Mouse (Mus musculus) mouse embryonic stem cell (cell line): ENCODE measurements around the gene Prpf8.

Experiments
- in situ Hi-C, 2 experiments: fragments of 300-500 bp; cut with MboI; formaldehyde crosslinking; loops; 1 replicate in 1 of 2; 3 replicates in 1 of 2; pipeline ENCODE4 v1.14.3; 2019 to 2020; ENCODE audit warnings: low sequenced_read_pairs in 2 of 2, low pct_unique_long_range_greater_than_20kb in 1 of 2, mixed read lengths in 1 of 2; ENCODE audit not compliant: unreplicated experiment in 1 of 2

The Prpf8 gene

GRCm38 (mm10) chr11:75525531-75526125 is 39.0 kb downstream of the Prpf8 start:
- in situ Hi-C loops, result no loop called here

- in situ Hi-C loops, result no loop called here
These were observed 40.3 kb downstream of the Prpf8 start for GRCm38 (mm10) chr11:75526943-75527342.

- in situ Hi-C loops, result loop anchor here in 1 of 2 experiments (5.0 kb wide), 1 partner anchor 43 kb away; no protein-coding TSS in a partner anchor
These were observed 43.2 kb downstream of the Prpf8 start for GRCm38 (mm10) chr11:75529771-75530170.

DNA sequence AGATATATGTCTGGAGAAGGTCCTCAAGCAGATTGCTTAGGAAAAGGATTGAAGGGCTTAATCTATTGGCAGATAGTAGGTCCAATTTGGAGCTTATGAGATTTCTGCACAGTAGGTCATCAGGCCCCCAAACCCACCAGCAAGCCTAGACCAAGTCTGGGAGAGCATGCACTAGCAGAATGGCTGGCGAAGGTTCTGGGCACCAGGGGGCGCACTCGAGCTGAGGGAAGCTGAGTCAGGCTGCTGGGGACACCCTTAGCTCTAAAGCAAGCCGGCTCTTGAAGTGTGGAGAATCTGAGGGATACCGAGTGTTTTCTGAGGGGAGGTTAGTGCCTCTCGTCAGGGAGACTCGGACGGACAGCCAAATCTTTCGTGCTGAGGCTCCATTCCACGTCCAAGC is 43.7 kb downstream of the Prpf8 start:
- in situ Hi-C loops, result loop anchor here in 1 of 2 experiments (5.0 kb wide), 1 partner anchor 42 kb away; no protein-coding TSS in a partner anchor

DNA sequence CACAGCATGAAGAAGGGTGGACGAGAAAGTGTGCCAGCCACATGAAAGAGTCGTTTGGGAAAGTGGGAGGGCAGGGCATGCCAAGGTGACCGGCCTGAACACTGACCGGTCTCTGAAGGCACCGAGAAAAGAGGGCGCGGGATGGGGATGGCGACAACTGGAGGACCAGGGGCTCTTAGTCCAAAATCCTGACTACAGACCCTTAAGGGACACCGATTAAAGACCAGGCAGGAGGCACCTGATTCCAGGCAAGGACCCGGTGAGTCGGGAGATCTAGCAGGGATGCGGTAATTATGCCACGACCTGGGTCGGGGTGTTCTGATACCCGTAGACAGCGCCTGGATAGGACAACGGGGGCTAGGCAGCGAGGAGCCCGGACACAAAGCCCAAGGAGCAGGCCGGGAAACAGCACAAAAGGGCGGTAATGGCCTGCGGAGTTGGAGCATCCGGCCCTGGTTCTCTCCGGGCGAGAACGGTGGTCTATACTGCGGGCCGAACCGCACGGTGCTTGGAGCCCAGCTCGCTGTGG is 44.3 kb downstream of the Prpf8 start:
- in situ Hi-C loops, result loop anchor here in 1 of 2 experiments (5.0 kb wide), 1 partner anchor 41 kb away; no protein-coding TSS in a partner anchor

DNA sequence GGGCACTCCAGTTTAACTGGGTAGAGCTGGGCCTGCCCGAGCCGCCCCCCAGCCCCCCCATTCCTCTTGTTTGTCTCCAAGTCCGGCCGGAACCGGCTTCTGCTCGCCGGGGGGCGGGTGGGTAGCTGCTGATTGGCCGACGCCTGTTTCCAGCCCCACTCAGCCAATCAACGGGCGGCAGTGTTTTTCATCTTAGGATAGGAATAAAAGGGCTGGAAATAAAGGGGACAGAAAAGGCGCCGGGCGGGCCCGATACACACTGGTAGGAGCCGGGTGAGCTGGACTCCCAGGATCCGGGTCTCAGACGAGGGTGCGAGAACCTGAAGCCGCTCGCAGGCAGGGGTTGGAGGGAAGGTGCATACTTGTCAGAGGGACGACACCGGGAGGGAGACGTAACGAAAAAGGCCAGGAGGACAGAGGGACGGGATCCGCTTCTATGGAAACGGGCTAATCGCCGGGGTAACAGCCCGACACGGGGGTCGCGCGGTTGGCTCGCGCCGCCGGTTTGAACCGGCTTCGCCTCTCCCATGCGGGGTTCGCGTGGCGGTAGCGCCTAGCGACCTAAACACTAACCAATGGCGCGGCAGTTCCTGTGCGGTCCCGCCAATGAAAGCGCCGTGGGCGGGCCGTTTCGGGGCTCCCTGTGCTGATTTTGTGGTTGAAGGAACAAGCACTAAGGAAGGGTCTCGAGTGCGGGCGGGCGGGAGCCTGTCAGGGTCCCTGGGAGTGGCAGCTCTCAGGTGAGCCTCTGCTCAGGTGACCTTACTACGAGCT is 45.0 kb downstream of the Prpf8 start, which contains the start of gene Slc43a2:
Gene Slc43a2, plus strand, starts transcription at position 226 of the 774 bp plus-strand sequence.
- in situ Hi-C loops, result loop anchor here in 1 of 2 experiments (5.0 kb wide), 1 partner anchor 41 kb away; no protein-coding TSS in a partner anchor

DNA sequence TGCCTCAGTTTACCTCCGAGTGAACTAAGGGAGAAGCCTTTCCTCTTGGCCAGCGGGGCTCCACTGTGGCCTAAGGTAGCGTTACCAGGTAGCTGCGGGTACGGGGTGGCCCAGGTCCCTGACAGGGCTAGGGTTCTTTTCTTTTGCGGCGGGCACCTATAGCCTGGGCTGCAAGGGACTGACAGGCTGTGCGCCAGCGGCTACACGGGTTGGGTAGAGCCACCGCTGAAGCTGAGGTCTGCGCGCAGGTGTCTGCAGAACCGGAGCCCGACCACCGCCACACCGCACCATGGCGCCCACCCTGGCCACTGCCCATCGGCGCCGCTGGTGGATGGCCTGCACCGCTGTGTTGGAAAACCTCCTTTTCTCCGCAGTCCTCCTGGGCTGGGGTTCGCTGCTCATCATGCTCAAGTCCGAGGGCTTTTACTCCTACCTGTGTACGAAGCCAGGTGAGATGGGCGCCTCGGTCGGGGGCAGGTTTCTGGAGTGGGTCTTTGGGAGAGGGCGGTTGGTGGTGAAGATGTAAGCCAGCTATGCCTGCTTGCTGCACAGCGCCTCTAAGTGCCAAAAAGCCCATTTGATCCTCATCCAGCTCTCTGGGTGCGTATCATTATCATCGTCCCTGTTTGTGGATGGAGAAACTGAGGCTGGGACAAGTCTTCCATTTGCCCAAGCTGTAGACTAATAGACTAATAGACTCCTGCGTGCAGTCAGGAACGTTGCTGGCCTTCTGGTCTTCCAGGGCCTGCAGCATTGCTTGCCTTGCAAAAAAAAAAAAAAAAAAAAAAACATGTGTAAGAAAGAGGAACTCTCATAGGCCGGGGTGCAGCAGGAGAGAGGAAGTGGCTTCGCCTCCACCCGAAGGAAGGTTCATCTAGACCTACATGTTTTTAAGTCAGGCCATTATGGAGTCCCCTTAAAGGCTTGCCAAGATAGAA is 46.0 kb downstream of the Prpf8 start:
- in situ Hi-C loops, result loop anchor here in 1 of 2 experiments (5.0 kb wide), 1 partner anchor 40 kb away; no protein-coding TSS in a partner anchor

GRCm38 (mm10) chr11:75533314-75534015 is 46.8 kb downstream of the Prpf8 start:
- in situ Hi-C loops, result loop anchor here in 1 of 2 experiments (5.0 kb wide), 1 partner anchor 39 kb away; no protein-coding TSS in a partner anchor

GRCm38 (mm10) chr11:75534286-75535033 is 47.8 kb downstream of the Prpf8 start:
- in situ Hi-C loops, result loop anchor here in 1 of 2 experiments (5.0 kb wide), 1 partner anchor 38 kb away; no protein-coding TSS in a partner anchor

DNA sequence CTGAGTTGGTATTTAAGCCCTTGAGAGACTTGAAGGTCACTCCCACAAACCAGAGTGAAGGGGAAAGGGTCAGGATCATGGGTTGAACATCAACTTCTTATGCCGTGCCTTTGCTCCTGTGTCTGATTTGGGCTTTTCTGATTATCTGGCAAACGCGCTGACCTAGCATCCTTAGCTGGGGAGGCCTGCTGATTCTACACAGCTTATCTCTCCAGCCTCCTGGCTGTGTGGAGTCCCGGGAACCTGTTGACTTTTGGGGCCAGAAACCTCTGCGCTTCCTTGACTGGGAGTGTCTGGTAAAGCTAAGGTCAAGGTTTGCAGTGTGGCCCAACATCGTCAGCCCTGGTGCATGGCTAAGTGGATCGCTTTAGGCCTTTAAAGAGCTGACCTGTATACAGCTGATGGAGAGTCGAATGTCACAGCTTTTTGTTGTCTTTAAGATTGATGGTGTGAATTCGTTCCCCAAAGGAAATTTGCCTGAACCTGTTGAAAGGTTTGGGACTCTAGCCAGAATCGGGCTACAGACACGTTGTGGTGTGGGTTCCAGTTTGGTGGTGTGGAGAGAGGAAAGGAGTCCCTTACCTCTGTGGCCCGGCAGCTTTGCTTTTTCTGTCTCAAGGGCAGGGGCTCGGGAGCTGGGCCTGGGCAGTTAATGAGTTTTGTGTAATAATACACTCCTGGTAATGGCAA is 48.6 kb downstream of the Prpf8 start:
- in situ Hi-C loops, result no loop called here

- in situ Hi-C loops, result no loop called here
These were observed 49.8 kb downstream of the Prpf8 start for GRCm38 (mm10) chr11:75536255-75537024.

DNA sequence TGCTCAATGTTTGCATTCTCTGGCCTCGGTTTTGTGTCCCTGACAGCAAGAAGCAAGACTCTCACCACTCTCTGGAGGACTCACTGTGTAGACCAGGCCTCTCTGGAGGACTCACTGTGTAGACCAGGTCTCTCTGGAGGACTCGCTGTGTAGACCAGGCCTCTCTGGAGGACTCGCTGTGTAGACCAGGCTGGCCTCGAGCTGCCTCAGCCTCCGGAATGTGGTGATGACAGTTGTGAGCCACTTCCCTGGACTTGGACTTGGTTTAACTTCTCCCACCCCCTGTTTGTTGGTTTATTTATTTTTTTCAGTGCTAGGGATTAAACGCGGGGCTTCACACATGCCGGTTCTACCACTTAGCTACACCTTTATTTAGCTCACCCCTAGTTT is 50.4 kb downstream of the Prpf8 start:
- in situ Hi-C loops, result no loop called here

DNA sequence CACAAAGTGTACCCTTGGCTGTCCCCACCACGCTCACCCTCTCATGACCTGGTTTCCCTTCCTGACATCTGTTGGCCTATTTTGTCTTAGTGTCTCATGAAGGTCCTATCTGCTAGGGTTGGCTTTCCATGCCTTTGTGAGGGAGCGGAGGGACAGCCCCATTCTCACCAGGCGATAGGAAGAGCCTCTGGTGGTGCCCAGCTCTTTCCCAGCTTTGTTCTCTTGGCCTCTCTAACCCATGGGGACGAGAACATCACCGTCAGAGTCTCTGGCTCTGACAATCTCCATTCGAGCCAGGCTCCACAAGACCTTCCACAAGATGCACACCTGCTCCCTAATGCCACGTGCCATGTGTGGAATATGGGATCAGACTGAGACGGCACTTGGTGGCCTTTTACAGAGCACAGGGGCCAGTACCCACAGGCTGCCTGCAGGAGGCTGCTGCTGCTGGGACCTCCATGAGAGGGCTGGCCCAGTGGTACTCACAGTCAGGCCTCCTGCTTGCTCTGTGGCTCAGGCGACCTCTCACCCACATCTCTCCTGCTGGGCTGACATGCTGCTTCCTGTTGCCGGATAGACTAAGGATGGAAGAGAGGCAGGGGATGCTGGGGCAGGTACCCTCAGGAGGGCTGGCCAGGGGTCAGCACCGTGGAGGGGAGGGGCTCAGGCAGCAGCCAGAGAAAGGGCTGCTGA is 51.0 kb downstream of the Prpf8 start:
- in situ Hi-C loops, result no loop called here

GRCm38 (mm10) chr11:75538184-75538969 is 51.8 kb downstream of the Prpf8 start:
- in situ Hi-C loops, result no loop called here

GRCm38 (mm10) chr11:75538970-75539299 is 52.3 kb downstream of the Prpf8 start:
- in situ Hi-C loops, result no loop called here
